Mouse (Mus musculus): Measurements from ENCODE around the gene Bcl2l14. TPM values are rescaled to one million over a fixed set of nuclear protein-coding genes. Genes with fewer than 3 reads are reported as not detected.
A peak's percentile ranks its signal among the peaks of the same experiment; 100 is the strongest.

Gene Bcl2l14
- polyA plus RNA-seq, 1 experiment from 2014 or later: 0.49 TPM

DNA sequence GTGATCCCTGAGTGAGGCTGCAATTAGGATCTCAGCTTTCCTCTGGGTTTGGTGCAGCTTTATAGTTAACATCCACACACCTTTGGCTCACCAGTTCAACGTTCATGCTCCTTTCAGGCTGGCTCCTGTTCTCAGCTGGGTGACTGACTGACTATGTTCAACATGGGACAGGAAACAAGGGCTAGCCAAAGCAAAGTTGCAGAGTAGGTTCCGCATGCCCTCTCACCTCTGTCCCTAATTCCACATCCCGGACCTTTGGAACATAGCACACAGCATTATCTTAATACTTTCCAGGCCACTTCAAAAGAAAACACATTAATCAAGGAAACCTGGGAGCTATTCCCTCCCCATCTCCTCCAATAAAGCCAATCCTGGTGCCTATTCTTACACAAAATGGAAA lies 18.3 kb upstream of the Bcl2l14 start:
- Histone ChIP-seq H3K4me3 (no peak overlapping the region), H3K27me3 (ENCODE audit: low read depth, poor library complexity, severe bottlenecking) (no peaks in the 10 kb centered on the region), H3K9me3 (replicated peaks) (no peaks in the 10 kb centered on the region), H3K27ac (no peak overlapping the region), H3K4me1 (0 out of 2 replicates have a peak, but pooled peaks cover 4% of the 10 kb centered on the region), H3K36me3 (no peaks in the 10 kb centered on the region)
- WGBS: 56% methylated on average over 3 of the region's 3 CpGs
- DNase-seq (ENCODE audit: low spot score): no peak

DNA sequence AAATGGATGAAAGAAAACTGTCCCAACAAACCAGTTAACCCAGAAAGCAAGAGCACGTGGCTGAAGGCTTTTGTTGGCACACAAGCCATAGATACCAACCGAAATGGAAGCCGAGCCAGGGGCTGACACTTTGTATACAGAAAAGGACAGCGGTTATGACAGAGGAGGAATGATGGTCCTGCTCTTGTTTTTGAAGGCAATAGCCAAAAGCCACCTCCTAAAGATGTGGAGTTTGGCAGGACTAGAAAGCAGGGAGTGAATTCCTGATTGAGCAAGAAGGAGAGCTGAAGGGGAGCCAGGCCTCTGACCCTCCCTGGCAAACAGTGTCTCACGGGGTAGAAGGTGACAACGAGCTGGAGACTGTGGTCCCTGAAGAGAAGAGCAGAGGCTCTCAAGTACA lies 14.7 kb upstream of the Bcl2l14 start:
- DNase-seq (ENCODE audit: low spot score): no peak
- WGBS: 82% methylated on average over 6 of the region's 6 CpGs
- Histone ChIP-seq H3K27ac (no peak overlapping the region), H3K9me3 (replicated peaks) (no peaks in the 10 kb centered on the region), H3K4me3 (no peak overlapping the region), H3K4me1 (0 out of 2 replicates have a peak, but pooled peaks cover 4% of the 10 kb centered on the region), H3K36me3 (no peaks in the 10 kb centered on the region), H3K27me3 (ENCODE audit: low read depth, poor library complexity, severe bottlenecking) (no peaks in the 10 kb centered on the region)

DNA sequence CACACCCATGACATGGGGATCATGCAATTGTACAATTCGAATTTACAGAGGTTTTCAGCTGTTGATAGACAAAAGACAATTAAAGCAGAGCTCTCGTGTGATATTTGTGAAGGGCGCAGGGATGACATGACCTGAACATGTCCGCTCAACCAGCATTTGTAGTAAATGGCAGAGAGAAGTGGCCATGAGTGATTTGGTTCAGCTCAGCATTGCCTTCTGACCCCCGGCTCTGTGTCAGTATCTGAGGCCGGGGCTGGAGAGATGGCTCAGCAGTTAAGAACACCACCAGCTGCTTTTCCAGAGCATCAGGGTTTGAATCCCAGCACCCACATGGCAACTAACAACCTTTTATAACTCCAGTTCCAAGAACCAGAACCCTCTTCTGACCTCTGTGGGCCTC lies 10.2 kb upstream of the Bcl2l14 start:
- H3K4me3 ChIP-seq: no peak overlapping the region
- DNase-seq (ENCODE audit: low spot score): no peak
- WGBS: 87% methylated on average over 6 of the region's 6 CpGs
- no peak overlapping the region for H3K27ac ChIP-seq
- no peaks in the 10 kb centered on the region for H3K36me3 ChIP-seq
- H3K4me1 ChIP-seq: no peaks in the 10 kb centered on the region
- no peaks in the 10 kb centered on the region for H3K9me3 ChIP-seq (replicated peaks)
- H3K27me3 ChIP-seq (ENCODE audit: low read depth, poor library complexity, severe bottlenecking): no peaks in the 10 kb centered on the region

DNA sequence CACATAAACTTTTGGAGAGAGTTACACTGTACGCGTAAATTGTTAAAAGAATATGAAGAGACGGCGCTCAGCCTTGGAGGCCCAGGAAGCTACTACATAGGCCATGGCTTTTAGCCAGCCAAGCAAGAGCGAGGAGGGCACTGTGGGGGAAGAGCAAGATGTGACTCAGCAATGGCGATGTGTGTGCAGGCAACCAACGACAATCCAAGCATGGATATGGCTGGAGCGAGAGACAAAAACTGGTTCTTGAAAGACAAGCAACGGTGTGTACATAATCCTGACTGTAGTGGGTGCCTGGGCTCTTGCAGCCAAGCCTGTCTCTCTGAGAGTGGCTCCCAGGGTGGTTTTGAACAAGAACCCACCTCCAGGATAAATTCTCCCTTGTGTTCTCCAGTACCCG lies 8.7 kb upstream of the Bcl2l14 start:
- WGBS: 94% methylated on average over 10 of the region's 10 CpGs
- H3K27me3 ChIP-seq (ENCODE audit: low read depth, poor library complexity, severe bottlenecking): no peaks in the 10 kb centered on the region
- no peaks in the 10 kb centered on the region for H3K9me3 ChIP-seq (replicated peaks)
- no peak overlapping the region for H3K27ac ChIP-seq
- H3K36me3 ChIP-seq: no peaks in the 10 kb centered on the region
- no peak for DNase-seq (ENCODE audit: low spot score)
- H3K4me3 ChIP-seq: no peak overlapping the region
- H3K4me1 ChIP-seq: no peaks in the 10 kb centered on the region

DNA sequence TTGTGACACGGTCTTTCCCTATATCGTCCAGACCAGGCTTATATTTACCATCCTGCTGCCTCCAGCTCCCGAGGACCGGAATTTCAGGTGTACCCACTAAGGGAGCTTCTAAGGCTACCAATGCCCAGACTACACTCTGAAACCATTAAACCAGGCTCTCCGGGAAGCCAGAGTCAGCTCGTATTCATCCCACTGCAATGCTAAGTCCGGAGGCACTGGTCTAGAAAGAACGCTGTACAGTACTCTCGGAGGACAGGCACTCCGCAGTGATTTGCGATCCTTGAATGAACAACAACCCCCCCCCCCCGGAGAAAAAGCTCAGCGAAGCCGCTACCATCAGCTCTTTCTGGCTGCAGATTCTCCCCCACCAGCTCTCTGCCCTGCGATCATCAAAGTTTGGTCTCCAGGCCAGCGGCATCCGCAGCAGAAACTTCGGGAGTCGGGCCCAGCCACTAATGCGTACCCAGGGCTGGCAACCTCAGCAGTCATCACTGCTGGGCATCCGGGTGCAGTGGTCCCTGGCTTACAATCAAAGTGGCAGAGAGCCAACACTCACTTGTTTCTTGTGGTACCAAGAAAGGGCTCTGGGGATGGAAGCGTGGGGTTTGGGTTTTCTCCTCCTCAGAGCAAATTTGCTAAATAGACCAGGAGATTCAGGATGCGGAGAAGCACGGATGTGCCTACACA lies 7.6 kb upstream of the Bcl2l14 start:
- H3K36me3 ChIP-seq: no peaks in the 10 kb centered on the region
- no peak overlapping the region for H3K4me3 ChIP-seq
- no peak for DNase-seq (ENCODE audit: low spot score)
- no peaks in the 10 kb centered on the region for H3K27me3 ChIP-seq (ENCODE audit: low read depth, poor library complexity, severe bottlenecking)
- no peaks in the 10 kb centered on the region for H3K4me1 ChIP-seq
- 83% methylated on average over 24 of the region's 24 CpGs for WGBS
- H3K27ac ChIP-seq: no peak overlapping the region
- no peaks in the 10 kb centered on the region for H3K9me3 ChIP-seq (replicated peaks)

DNA sequence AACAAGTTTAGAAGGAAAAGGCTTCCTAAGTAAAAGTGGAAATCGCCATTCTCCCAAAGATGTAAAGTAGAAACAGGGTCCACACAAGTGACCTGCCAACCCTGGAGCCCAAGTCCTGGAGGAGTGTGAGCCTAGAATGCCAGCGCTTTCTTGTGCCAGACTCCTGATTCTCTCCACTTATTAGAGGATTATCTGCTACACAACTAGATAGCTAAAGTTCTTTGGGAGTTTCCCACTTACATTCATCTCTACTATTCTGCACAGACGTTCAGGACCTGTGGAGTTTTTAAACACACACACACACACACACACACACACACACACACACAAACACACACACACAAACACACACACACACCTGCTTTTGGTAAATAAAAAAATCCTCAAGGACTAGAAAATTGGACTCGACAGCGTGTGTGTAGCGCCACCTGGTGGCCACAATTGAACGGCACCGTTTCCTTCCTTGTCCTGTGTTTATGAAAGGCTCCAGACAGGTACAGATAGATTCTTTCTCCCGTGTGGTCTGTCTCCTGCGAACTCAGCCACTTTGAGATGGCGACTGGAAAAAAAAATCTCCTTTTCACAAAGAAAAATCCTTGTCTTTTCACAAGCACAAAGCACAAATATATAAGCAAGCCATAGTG lies 6.7 kb upstream of the Bcl2l14 start:
- Histone ChIP-seq H3K4me3 (no peak overlapping the region), H3K36me3 (no peaks in the 10 kb centered on the region), H3K27ac (no peak overlapping the region), H3K9me3 (replicated peaks) (no peaks in the 10 kb centered on the region), H3K27me3 (ENCODE audit: low read depth, poor library complexity, severe bottlenecking) (no peaks in the 10 kb centered on the region), H3K4me1 (no peaks in the 10 kb centered on the region)
- DNase-seq (ENCODE audit: low spot score): peak; percentile 89
- 24% methylated on average over 11 of the region's 11 CpGs for WGBS

DNA sequence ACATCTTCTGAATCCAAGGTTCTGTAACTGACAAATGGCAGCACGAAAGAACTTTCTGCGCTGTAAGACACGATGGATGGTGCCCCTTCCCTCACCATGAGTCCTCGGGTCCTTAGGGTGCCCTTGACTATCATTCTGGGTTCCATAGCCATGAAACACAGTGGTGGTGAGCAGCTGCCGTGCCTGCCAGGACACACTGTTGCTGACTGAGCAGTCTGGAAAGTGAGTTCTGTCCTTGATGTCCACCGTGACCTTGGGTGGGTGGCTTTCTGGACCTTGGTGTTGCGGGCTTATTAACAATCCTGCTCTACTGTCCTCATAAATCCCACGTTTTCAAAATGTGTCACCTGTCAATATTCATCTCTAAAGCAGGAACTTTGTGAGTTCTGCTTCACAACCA lies 6.2 kb upstream of the Bcl2l14 start:
- no peaks in the 10 kb centered on the region for H3K9me3 ChIP-seq (replicated peaks)
- no peaks in the 10 kb centered on the region for H3K36me3 ChIP-seq
- no peak overlapping the region for H3K4me3 ChIP-seq
- H3K27me3 ChIP-seq (ENCODE audit: low read depth, poor library complexity, severe bottlenecking): no peaks in the 10 kb centered on the region
- no peaks in the 10 kb centered on the region for H3K4me1 ChIP-seq
- WGBS: 74% methylated on average over 8 of the region's 8 CpGs
- H3K27ac ChIP-seq: no peak overlapping the region
- DNase-seq (ENCODE audit: low spot score): no peak

DNA sequence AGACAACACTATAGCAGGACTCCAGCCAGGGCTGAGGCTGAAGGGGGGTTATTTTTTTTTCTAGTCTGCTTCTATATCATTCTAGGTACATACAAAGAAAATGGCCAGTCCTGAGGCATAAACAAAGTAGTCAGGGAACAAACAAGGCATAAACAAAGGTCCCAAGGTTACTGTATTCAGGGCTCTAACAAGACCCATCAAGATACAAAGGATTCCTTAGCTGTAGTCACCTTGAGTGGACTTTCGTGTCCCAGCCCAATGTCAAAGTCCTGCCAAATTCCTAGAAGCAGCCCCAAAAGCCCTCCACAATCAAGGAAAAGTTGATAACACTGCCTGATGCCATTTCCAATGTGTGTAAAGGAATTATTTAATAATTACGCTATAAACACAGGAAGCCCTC lies 5.3 kb upstream of the Bcl2l14 start:
- Histone ChIP-seq H3K9me3 (replicated peaks) (no peaks in the 10 kb centered on the region), H3K4me1 (no peaks in the 10 kb centered on the region), H3K36me3 (no peaks in the 10 kb centered on the region), H3K4me3 (no peak overlapping the region), H3K27me3 (ENCODE audit: low read depth, poor library complexity, severe bottlenecking) (no peaks in the 10 kb centered on the region), H3K27ac (no peak overlapping the region)
- no peak for DNase-seq (ENCODE audit: low spot score)
- WGBS: 83% methylated on average over 2 of the region's 2 CpGs

DNA sequence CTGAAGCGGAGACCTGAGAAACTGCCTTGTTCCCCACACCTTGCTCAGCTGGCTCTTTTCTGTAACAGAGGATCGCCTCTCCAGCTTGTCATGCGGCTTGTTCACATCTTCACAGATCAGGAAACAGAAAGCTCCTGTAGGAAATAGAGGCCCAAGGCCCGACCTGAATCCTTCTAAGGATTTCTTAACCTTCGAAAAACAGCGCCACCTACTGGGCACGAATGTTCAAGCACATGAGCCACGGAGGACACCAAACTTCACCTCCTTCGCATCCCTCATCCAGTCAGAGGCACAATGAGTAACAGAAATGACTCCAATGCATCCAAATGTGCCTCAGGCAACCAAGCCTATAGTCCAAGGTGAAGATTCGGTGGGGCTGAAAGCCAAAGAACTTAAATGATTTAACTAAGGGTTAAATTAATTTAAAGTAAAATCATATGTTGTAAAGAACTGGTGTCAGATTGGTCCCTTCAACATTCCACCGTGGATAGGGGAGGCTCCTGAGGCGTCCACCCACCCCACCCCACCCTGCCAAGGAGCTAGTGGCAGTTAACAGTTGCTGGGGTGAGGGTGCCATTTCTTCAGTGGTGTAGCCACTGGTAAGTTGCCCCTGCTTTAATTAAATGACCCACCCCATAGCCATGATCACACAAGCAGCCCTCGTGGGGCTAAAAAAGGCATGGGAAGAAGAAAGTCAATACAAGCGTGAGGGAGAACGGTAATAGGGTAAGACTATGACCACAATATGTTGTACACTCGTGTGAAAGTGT lies 7.0 kb downstream of the Bcl2l14 start:
- H3K27ac ChIP-seq: no peak overlapping the region
- peak; percentile 80 for DNase-seq (ENCODE audit: low spot score)
- no peaks in the 10 kb centered on the region for H3K4me1 ChIP-seq
- WGBS: 43% methylated on average over 16 of the region's 16 CpGs
- H3K36me3 ChIP-seq: no peaks in the 10 kb centered on the region
- no peaks in the 10 kb centered on the region for H3K27me3 ChIP-seq (ENCODE audit: low read depth, poor library complexity, severe bottlenecking)
- no peaks in the 10 kb centered on the region for H3K9me3 ChIP-seq (replicated peaks)
- no peak overlapping the region for H3K4me3 ChIP-seq

DNA sequence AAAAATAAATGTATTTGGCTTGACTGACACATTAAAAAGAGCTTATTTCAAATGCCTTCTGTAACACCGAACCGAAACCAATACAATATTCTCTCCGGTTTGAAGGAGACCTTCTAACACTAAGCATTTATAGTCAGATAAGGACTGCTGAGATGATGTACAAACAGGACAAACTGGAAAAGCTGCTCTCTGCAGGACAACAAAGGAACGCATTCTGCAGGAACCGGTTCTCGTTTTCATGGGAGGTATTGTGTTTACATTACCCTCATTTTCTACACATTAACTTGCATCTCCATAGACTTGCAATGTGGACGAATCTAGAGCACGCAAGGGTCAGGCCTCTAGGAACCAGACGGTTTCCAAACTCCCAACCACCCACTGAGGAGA lies 7.6 kb downstream of the Bcl2l14 start:
- no peak for DNase-seq (ENCODE audit: low spot score)
- no peak overlapping the region for H3K4me3 ChIP-seq
- H3K36me3 ChIP-seq: no peaks in the 10 kb centered on the region
- no peaks in the 10 kb centered on the region for H3K4me1 ChIP-seq
- H3K27me3 ChIP-seq (ENCODE audit: low read depth, poor library complexity, severe bottlenecking): no peaks in the 10 kb centered on the region
- H3K9me3 ChIP-seq (replicated peaks): no peaks in the 10 kb centered on the region
- WGBS: 92% methylated on average over 9 of the region's 9 CpGs
- no peak overlapping the region for H3K27ac ChIP-seq

DNA sequence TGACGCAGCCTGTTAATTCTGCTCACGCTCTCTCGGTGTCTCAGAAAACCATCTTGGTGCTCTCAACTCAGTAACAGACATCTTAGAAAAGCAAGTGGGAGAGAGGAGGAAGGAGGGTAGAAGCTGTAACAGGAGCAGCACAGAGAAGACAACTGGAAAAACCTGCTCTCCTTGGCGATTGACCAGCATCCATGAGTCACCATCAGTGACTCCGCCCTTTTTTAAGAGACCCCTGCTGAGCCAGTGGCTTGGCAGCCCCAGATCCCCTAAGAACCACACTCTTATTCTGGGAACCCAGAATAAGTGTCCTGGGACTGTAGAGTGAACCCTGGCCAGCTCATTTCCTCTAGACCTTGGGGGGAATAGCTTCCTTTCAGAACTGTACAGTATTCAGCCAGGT lies 11.1 kb downstream of the Bcl2l14 start:
- H3K4me3 ChIP-seq: no peak overlapping the region
- no peak overlapping the region for H3K27ac ChIP-seq
- H3K36me3 ChIP-seq: no peaks in the 10 kb centered on the region
- no peaks in the 10 kb centered on the region for H3K4me1 ChIP-seq
- DNase-seq (ENCODE audit: low spot score): no peak
- WGBS: 55% methylated on average over 5 of the region's 5 CpGs
- no peaks in the 10 kb centered on the region for H3K27me3 ChIP-seq (ENCODE audit: low read depth, poor library complexity, severe bottlenecking)
- H3K9me3 ChIP-seq (replicated peaks): no peaks in the 10 kb centered on the region

DNA sequence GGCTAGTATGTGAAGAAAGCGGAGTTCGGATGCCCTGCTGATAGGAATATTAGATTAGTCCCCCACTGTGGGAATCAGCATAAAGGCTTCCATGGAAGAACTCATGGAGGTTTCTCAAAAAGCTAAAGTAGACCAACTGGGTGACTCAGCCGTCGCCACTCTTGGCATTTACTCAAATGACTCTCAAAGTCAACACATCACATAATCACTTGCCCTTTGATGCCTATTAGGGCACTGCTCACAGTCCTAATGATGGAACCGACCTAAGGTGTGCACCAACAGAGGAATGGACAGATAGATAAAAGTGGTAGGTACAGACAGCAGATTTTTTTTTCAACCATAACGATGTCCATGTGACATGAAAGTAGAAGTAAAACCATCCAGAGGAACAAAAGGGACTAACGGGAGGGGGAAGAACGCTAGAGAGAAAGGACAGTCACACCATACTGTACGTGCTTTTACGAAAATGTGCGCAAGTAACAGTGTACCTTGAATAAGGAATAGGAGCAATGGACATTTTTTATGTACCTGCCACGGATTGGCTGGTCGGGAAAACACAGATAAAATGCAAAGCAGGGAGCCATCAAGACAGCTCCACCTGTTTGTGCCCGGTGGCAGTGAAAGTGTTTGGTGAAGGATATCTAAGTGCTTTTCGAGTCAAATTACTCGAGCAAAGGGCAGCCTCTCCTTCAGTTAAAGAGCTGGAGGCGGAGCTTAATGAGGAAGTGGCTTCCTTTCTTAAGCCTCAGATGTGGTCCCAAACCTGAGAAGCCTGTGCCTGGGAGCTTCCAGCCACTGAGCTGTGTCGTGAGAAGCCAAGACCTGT lies 17.8 kb downstream of the Bcl2l14 start:
- no peak for DNase-seq (ENCODE audit: low spot score)
- Histone ChIP-seq H3K4me1 (peaks cover 7% of the 10 kb centered on the region), H3K27ac (no peak overlapping the region), H3K36me3 (no peaks in the 10 kb centered on the region), H3K27me3 (ENCODE audit: low read depth, poor library complexity, severe bottlenecking) (no peaks in the 10 kb centered on the region), H3K4me3 (no peak overlapping the region), H3K9me3 (replicated peaks) (no peaks in the 10 kb centered on the region)
- 59% methylated on average over 18 of the region's 18 CpGs for WGBS

DNA sequence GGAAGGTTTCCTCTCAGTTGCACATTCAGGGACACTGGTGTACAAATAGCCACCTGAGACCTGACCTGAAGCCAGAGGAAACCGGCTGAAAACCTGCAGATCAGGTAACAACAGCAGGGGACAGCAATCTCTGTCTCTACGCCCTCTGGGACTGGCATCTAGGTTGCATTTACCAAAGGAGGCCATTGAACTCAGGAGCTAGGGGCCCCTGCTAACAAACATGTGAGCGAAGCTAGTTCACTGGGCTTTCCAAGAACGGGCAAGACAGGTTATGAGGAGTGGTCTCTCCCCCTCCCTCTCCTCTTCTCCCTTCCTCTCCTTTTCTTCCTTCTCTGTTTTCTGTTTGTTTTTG lies 18.4 kb downstream of the Bcl2l14 start:
- no peaks in the 10 kb centered on the region for H3K36me3 ChIP-seq
- DNase-seq (ENCODE audit: low spot score): no peak
- peaks cover 7% of the 10 kb centered on the region for H3K4me1 ChIP-seq
- no peaks in the 10 kb centered on the region for H3K9me3 ChIP-seq (replicated peaks)
- no peak overlapping the region for H3K4me3 ChIP-seq
- WGBS: 64% methylated on average over 4 of the region's 4 CpGs
- H3K27ac ChIP-seq: no peak overlapping the region
- no peaks in the 10 kb centered on the region for H3K27me3 ChIP-seq (ENCODE audit: low read depth, poor library complexity, severe bottlenecking)

Measured in limb, embryonic 10.5 days (tissue).